Mouse (Mus musculus) skeletal muscle tissue, postnatal 0 days (tissue): ENCODE measurements around the gene Vmn2r69. TPM values are rescaled to one million over a fixed set of nuclear protein-coding genes. Genes with fewer than 3 reads are reported as not detected.

Source experiments
- polyA plus RNA-seq: library from polyadenylated mRNA; unstranded; fragments of >200 nt; fragmentation: Nextera tagmentation; extraction: Ambion mirVana; gene quantifications from 2 replicates; pipeline ENCODE4 v1.2.1, GENCODE M21; 2015

Gene Vmn2r69
- not detected in 2 replicates for polyA plus RNA-seq

DNA sequence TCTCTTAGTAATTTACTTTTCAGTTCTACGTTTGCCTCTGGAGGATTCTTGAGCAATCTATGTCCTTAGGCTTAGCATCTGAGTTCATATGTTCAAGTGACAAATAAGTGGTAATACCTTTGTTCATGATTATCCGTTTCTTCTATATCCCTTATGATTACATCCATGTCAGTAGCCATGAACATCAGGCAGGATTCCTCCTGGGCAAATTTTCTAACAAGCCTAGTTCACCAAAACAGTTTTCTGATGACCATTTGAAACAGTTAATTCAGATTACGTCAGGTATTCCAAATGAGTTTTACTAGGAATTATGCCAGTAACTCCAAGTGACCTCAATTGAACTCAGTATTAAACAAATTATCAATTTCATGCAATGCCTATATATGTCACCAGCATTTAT, at the start of gene Vmn2r69:
Vmn2r69 (minus strand) TSS at position 101 of the 400 bp plus-strand sequence.

Other genes with a start within 250 kb of the Vmn2r69 start
- gene Vmn2r68, start 178.1 kb downstream of the Vmn2r69 start, polyA plus RNA-seq = not detected in 2 replicates
- not detected in 2 replicates for gene Vmn2r71, start 147.2 kb upstream of the Vmn2r69 start, polyA plus RNA-seq
- not detected in 2 replicates for gene Vmn2r70, start 153.3 kb upstream of the Vmn2r69 start, polyA plus RNA-seq